10 mouse cellular contexts compared by ENCODE assay signal in the genomic region with DNA sequence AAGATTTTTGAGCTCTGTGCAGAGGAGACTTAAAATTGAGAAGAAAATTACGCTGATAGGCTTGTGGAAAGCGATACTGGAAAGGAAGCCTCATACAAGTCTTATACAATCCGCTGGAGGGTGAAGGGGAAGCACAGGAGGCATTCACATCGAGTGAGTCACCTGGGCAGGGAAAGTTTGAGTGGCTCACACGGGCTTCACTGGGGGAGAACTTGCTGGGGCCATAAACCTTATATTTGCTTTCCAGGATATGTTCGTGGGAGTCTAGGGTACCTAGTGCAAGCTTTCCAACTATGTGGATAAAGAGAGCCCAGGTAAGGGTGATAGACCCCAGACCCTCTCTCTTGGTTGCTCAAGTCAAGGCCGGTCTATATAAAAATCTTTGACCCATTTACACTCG.
DNase-seq lines count a peak whose midpoint lies in the region; ATAC-seq and TF ChIP-seq lines count a peak whose summit lies in the region.
"Had no signal": no experiment of that assay in that cellular context is flagged by ENCODE, and none has a peak within 500 bp of the region (broad histone marks: within the 10 kb centered on the region; RNA-seq: fewer than 3 reads in every experiment).

No protein-coding gene starts in this region.

- peak overlapping the region; percentile 1; the same call in 1 of the 2 replicates for H3K9ac ChIP-seq in neural tube, embryonic 11.5 days (ENCODE audit: low read length)
- no peak overlapping the region for H3K9ac ChIP-seq in hindbrain, embryonic 15.5 days
- 0 out of 2 replicates have a peak overlapping the region, but pooled peaks have one; percentile 12 for H3K9ac ChIP-seq in lung, postnatal 0 days (replicated peaks; ENCODE audit: low read depth)

- no peak for ATAC-seq in neural tube, embryonic 11.5 days (ENCODE audit: insufficient read depth, low FRiP score, low TSS enrichment)
- ATAC-seq in hindbrain, embryonic 15.5 days (ENCODE audit: low FRiP score, low read depth), result no peak
- ATAC-seq in lung, postnatal 0 days, result peak; percentile 82

- H3K4me3 ChIP-seq in neural tube, embryonic 11.5 days (ENCODE audit: low read depth, low read length), result no peak overlapping the region
- no peak overlapping the region for H3K4me3 ChIP-seq in hindbrain, embryonic 15.5 days
- no peak overlapping the region; the same call in 1 of the 2 replicates for H3K4me3 ChIP-seq in lung, postnatal 0 days (ENCODE audit: low read depth, low read length)
- no peak overlapping the region for H3K4me3 ChIP-seq in left cerebral cortex, adult 2 months

- H3K27ac ChIP-seq in neural tube, embryonic 11.5 days (ENCODE audit: low read depth, low read length), result peak overlapping the region; percentile 53
- H3K27ac ChIP-seq in hindbrain, embryonic 15.5 days (replicated peaks), result no peak overlapping the region
- peak overlapping the region; percentile 66 for H3K27ac ChIP-seq in lung, postnatal 0 days (ENCODE audit: low read length)
- no peak overlapping the region for H3K27ac ChIP-seq in left cerebral cortex, adult 2 months

- peak; percentile 33; the same call in 1 of the 2 replicates for TF ChIP-seq EP300 in lung, postnatal 0 days (IDR thresholded peaks at IDR 0.05)

- H3K4me2 ChIP-seq in neural tube, embryonic 11.5 days (ENCODE audit: low read depth), result peak overlapping the region; percentile 33; the same call in 1 of the 2 replicates
- peak overlapping the region; percentile 50 for H3K4me2 ChIP-seq in hindbrain, embryonic 15.5 days
- peak overlapping the region; percentile 45 for H3K4me2 ChIP-seq in lung, postnatal 0 days (replicated peaks; ENCODE audit: low read depth, low read length)

- no peaks in the 10 kb centered on the region for H3K27me3 ChIP-seq in neural tube, embryonic 11.5 days (ENCODE audit: control insufficient read depth, insufficient read depth, low read length)
- no peaks in the 10 kb centered on the region for H3K27me3 ChIP-seq in hindbrain, embryonic 15.5 days
- no peaks in the 10 kb centered on the region for H3K27me3 ChIP-seq in lung, postnatal 0 days (replicated peaks; ENCODE audit: insufficient read depth, low read length)

- H3K36me3 ChIP-seq in neural tube, embryonic 11.5 days (ENCODE audit: control insufficient read depth, insufficient read depth, low read length), result no peaks in the 10 kb centered on the region
- no peaks in the 10 kb centered on the region for H3K36me3 ChIP-seq in hindbrain, embryonic 15.5 days
- H3K36me3 ChIP-seq in lung, postnatal 0 days (ENCODE audit: insufficient read depth, low read length), result no peaks in the 10 kb centered on the region

- 10% methylated on average over 8 of the region's 8 CpGs for WGBS in neural tube, embryonic 11.5 days
- 12% methylated on average over 8 of the region's 8 CpGs for WGBS in hindbrain, embryonic 15.5 days
- 20% methylated on average over 8 of the region's 8 CpGs for WGBS in lung, postnatal 0 days

- intact Hi-C loops in left cerebral cortex, adult 2 months (cut with DNase I), result no loop called here

- no peak for TF ChIP-seq CTCF in lung, postnatal 0 days (IDR thresholded peaks at IDR 0.05)
- no peak for TF ChIP-seq CTCF in left cerebral cortex, adult 2 months (IDR thresholded peaks at IDR 0.05)

- H3K9me3 ChIP-seq in neural tube, embryonic 11.5 days (ENCODE audit: control insufficient read depth, low read length), result no peaks in the 10 kb centered on the region
- H3K9me3 ChIP-seq in hindbrain, embryonic 15.5 days, result no peaks in the 10 kb centered on the region
- no peaks in the 10 kb centered on the region for H3K9me3 ChIP-seq in lung, postnatal 0 days (ENCODE audit: low read length)

- peaks cover 18% of the 10 kb centered on the region for H3K4me1 ChIP-seq in neural tube, embryonic 11.5 days (ENCODE audit: control insufficient read depth, insufficient read depth, low read length)
- peaks cover 15% of the 10 kb centered on the region for H3K4me1 ChIP-seq in hindbrain, embryonic 15.5 days (replicated peaks)
- no peaks in the 10 kb centered on the region; the same call in 1 of the 2 replicates for H3K4me1 ChIP-seq in lung, postnatal 0 days (ENCODE audit: insufficient read depth, low read depth, low read length)

- DNase-seq in neural tube, embryonic 11.5 days (ENCODE audit: low spot score), result no peak
- no peak for DNase-seq in neural tube, embryonic 10.5 days (ENCODE audit: extremely low spot score, low spot score)
- peak; percentile 76 for DNase-seq in lung, postnatal 0 days (ENCODE audit: low spot score)
- no peak for DNase-seq in gastrocnemius, postnatal 25 days
- DNase-seq in left cerebral cortex, adult 2 months (ENCODE audit: extremely low spot score in 1 of 2, low spot score in 2 of 2), result no peak
- no peak for DNase-seq in adrenal gland, postnatal 36 days
- no peak for DNase-seq in spleen, postnatal 36 days (ENCODE audit: low spot score in 2 of 2)
- DNase-seq: cerebellum, postnatal 10 days; kidney, postnatal 25 days had no signal

Comparison
In these comparisons a context has a peak if more than half of its experiments do, and no peak if none do; other contexts are left out.
1. H3K27ac ChIP-seq: peak in neural tube, embryonic 11.5 days (single experiment) and lung, postnatal 0 days (single experiment); none in hindbrain, embryonic 15.5 days (single experiment) and left cerebral cortex, adult 2 months (single experiment).
2. Peak in every context shown above with its lines, with median percentiles within 50 percentile points of each other: H3K4me2 ChIP-seq.